Mouse (Mus musculus) lung, embryonic 14.5 days (tissue): Measurements from ENCODE around the gene Tlr13. TPM values are rescaled to one million over a fixed set of nuclear protein-coding genes. Genes with fewer than 3 reads are reported as not detected.

Experiments used
- ATAC-seq: fragments of 200-750 bp; cut with Nextera tagmentation; 2 replicates; pipeline ENCODE4 v1.8.0; 2017; ENCODE audit warnings: mild to moderate bottlenecking, moderate TSS enrichment, moderate library complexity; ENCODE audit not compliant: insufficient read depth
- DNase-seq: peaks from one replicate; pipeline ENCODE4 v3.0.0-alpha.2; 2015
- H3K27ac ChIP-seq: fragments of 300-500 bp; sonication (generic); 2 replicates; pipeline ENCODE4 v1.5.1; 2014; ENCODE audit warnings: low read depth, mild to moderate bottlenecking, moderate library complexity
- H3K27me3 ChIP-seq: fragments of 300-500 bp; sonication (generic); 2 replicates; pipeline ENCODE4 v1.6.1; 2014; ENCODE audit warnings: low read length, control low read depth; ENCODE audit not compliant: insufficient read depth
- H3K36me3 ChIP-seq: fragments of 300-500 bp; sonication (generic); 2 replicates; pipeline ENCODE4 v1.6.1; 2014; ENCODE audit warnings: control low read depth; ENCODE audit not compliant: insufficient read depth
- H3K4me1 ChIP-seq: fragments of 300-500 bp; sonication (generic); 2 replicates; pipeline ENCODE4 v1.6.1; 2014; ENCODE audit warnings: antibody characterized with exemption, control low read depth; ENCODE audit not compliant: insufficient read depth
- H3K4me2 ChIP-seq: fragments of 300-500 bp; sonication (generic); 2 replicates; pipeline ENCODE4 v1.6.1; 2014; ENCODE audit warnings: mild to moderate bottlenecking
- H3K4me3 ChIP-seq: fragments of 300-500 bp; sonication (generic); 2 replicates; pipeline ENCODE4 v1.5.1; 2014; ENCODE audit warnings: low read depth, low read length
- H3K9ac ChIP-seq: fragments of 300-500 bp; sonication (generic); 2 replicates; pipeline ENCODE4 v1.6.1; 2014
- H3K9me3 ChIP-seq: fragments of 300-500 bp; sonication (generic); 2 replicates; pipeline ENCODE4 v1.6.1; 2016; ENCODE audit warnings: low read depth, low read length, control low read depth
- CTCF ChIP-seq: IDR thresholded peaks from 2 replicates; pipeline ENCODE4 v1.5.1; 2016; ENCODE audit warnings: antibody characterized with exemption, low read depth
- WGBS: fragments of 180-500 bp; shearing (Covaris S2); extraction: QIAGEN DNeasy Blood & Tissue Kit; methylation state at CpG from one replicate; pipeline ENCODE4 v1.1.7; 2014; 5-methylcytosine and 5-hydroxymethylcytosine counted together
- polyA plus RNA-seq: library from polyadenylated mRNA; unstranded; fragments of >200 nt; fragmentation: Nextera tagmentation; extraction: Ambion mirVana; gene quantifications from 2 replicates; pipeline ENCODE4 v1.2.1, GENCODE M21; 2014

Gene Tlr13
- polyA plus RNA-seq, 1 experiment from 2014 or later = 0.62 TPM

- no peak for ATAC-seq
- H3K36me3 ChIP-seq = peaks cover 65% of the 10 kb centered on the region
These were observed 54.3 kb downstream of the Tlr13 start for GRCm38 (mm10) chrX:106197308-106197707.

DNA sequence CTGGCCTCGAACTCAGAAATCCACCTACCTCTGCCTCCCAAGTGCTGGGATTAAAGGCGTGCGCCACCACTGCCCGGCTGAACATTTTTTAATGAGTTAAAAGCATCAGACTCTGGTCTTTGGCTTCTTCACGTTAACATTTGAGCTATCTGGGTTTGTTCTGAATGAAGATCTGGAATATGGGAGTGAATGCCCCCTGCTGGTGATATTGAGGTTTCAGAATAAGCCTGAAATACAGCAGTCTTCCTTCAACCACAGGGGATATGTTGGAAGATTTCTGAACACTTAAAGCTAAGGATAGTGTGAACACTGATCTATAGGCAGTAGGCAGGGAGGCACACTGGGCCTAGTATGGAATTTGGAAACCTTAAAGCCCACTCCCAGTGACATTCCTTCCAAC lies 55.9 kb downstream of the Tlr13 start:
- peaks cover 60% of the 10 kb centered on the region for H3K36me3 ChIP-seq
- 81% methylated on average over 5 of the region's 5 CpGs for WGBS
- peak; percentile 34 for TF ChIP-seq CTCF

More at GRCm38 (mm10) chrX:106197308-106197707, 54.3 kb downstream of the Tlr13 start:
- H3K9ac ChIP-seq = no peak overlapping the region
- DNase-seq = no peak
- no peak for TF ChIP-seq CTCF
- H3K4me3 ChIP-seq = no peak overlapping the region
- no peak overlapping the region for H3K27ac ChIP-seq
- H3K27me3 ChIP-seq = no peaks in the 10 kb centered on the region
- H3K4me1 ChIP-seq = no peaks in the 10 kb centered on the region
- WGBS = 73% methylated on average over 5 of the region's 5 CpGs
- H3K9me3 ChIP-seq = no peaks in the 10 kb centered on the region
- no peak overlapping the region for H3K4me2 ChIP-seq

DNA sequence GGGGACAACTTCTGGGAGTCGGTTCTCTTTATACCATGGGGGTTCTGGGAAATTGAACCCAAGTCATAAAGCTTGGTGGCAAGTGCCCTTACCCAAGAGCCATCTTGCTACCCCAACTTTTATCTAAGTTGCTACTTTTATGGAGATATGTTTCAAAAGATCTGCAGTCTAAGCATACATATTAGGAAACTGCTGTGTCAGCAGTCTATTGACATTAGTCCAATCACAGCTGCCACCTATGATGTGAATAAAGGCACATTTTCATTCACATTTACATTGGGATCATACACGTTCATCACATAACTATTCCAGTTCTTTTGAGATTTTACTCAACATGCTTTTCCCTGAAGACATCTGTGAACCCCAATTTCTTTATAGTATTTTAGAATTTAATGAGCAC lies 66.1 kb downstream of the Tlr13 start:
- no peak for ATAC-seq
- Histone ChIP-seq H3K4me2 (no peak overlapping the region), H3K4me1 (no peaks in the 10 kb centered on the region), H3K4me3 (no peak overlapping the region), H3K27me3 (no peaks in the 10 kb centered on the region), H3K27ac (no peak overlapping the region), H3K9me3 (no peaks in the 10 kb centered on the region), H3K36me3 (no peaks in the 10 kb centered on the region), H3K9ac (no peak overlapping the region)
- no peak for DNase-seq
- 84% methylated on average over 2 of the region's 2 CpGs for WGBS
- no peak for TF ChIP-seq CTCF

More for the DNA sequence above, 55.9 kb downstream of the Tlr13 start:
- Histone ChIP-seq H3K27me3 (no peaks in the 10 kb centered on the region), H3K4me3 (no peak overlapping the region), H3K27ac (no peak overlapping the region), H3K4me1 (no peaks in the 10 kb centered on the region), H3K9ac (no peak overlapping the region), H3K9me3 (no peaks in the 10 kb centered on the region), H3K4me2 (no peak overlapping the region)
- ATAC-seq (no peak), DNase-seq (peak; percentile 26)

Other genes with a start within 250 kb of the Tlr13 start
- gene Atrx, start 213.8 kb upstream of the Tlr13 start, polyA plus RNA-seq = 190 and 202 TPM in 2 replicates
- gene Magt1, start 131.3 kb upstream of the Tlr13 start, polyA plus RNA-seq = 62.7 and 63.0 TPM in 2 replicates
- gene Cox7b, start 127.5 kb upstream of the Tlr13 start, polyA plus RNA-seq = 327 and 365 TPM in 2 replicates
- gene Atp7a, start 115.9 kb upstream of the Tlr13 start, polyA plus RNA-seq = 34.4 TPM in 2 replicates
- gene Pgk1, start 43.9 kb downstream of the Tlr13 start, polyA plus RNA-seq = 302 and 304 TPM in 2 replicates
- gene Taf9b, start 78.0 kb downstream of the Tlr13 start, polyA plus RNA-seq = 12.8 and 14.8 TPM in 2 replicates
- not detected in 2 replicates for gene Fnd3c2, start 112.2 kb downstream of the Tlr13 start, polyA plus RNA-seq